Mouse (Mus musculus) embryonic facial prominence, embryonic 13.5 days (tissue): ENCODE data around the gene Mettl9. TPM values are rescaled to one million over a fixed set of nuclear protein-coding genes. Genes with fewer than 3 reads are reported as not detected.

ENCODE experiments used
- ATAC-seq: fragments of 200-750 bp; cut with Nextera tagmentation; 2 replicates; pipeline ENCODE4 v1.8.0; 2017; ENCODE audit warnings: low read depth; ENCODE audit not compliant: insufficient number of reproducible peaks, insufficient read depth, low FRiP score, low TSS enrichment
- H3K27ac ChIP-seq: fragments of 300-500 bp; sonication (generic); 2 replicates; pipeline ENCODE4 v1.5.1; 2015; ENCODE audit warnings: moderate library complexity, mild to moderate bottlenecking, inconsistent platforms
- H3K27me3 ChIP-seq: fragments of 300-500 bp; sonication (generic); 2 replicates; pipeline ENCODE4 v1.6.1; 2015; ENCODE audit warnings: mild to moderate bottlenecking, inconsistent platforms
- H3K36me3 ChIP-seq: fragments of 300-500 bp; sonication (generic); 2 replicates; pipeline ENCODE4 v1.6.1; 2015; ENCODE audit warnings: mild to moderate bottlenecking, inconsistent platforms
- H3K4me1 ChIP-seq: fragments of 300-500 bp; sonication (generic); 2 replicates; pipeline ENCODE4 v1.6.1; 2015; ENCODE audit warnings: inconsistent platforms
- H3K4me2 ChIP-seq: fragments of 300-500 bp; sonication (generic); 2 replicates; pipeline ENCODE4 v1.6.1; 2015; ENCODE audit warnings: moderate library complexity, mild to moderate bottlenecking, inconsistent platforms
- H3K4me3 ChIP-seq: fragments of 300-500 bp; sonication (generic); 2 replicates; pipeline ENCODE4 v1.5.1; 2015; ENCODE audit warnings: mild to moderate bottlenecking, inconsistent platforms
- H3K9ac ChIP-seq: fragments of 300-500 bp; sonication (generic); 2 replicates; pipeline ENCODE4 v1.6.1; 2015; ENCODE audit warnings: mild to moderate bottlenecking, inconsistent platforms
- H3K9me3 ChIP-seq: fragments of 300-500 bp; sonication (generic); 2 replicates; pipeline ENCODE4 v1.6.1; 2016; ENCODE audit warnings: inconsistent platforms
- WGBS: fragments of 180-500 bp; shearing (Covaris S2); methylation state at CpG from one replicate; pipeline ENCODE4 v1.1.7; 2015; ENCODE audit warnings: mixed read lengths; 5-methylcytosine and 5-hydroxymethylcytosine counted together
- polyA plus RNA-seq: library from polyadenylated mRNA; unstranded; fragments of >200 nt; fragmentation: Nextera tagmentation; extraction: Ambion mirVana; gene quantifications from 2 replicates; pipeline ENCODE4 v1.2.1, GENCODE M21; 2015

Gene Mettl9
- 176 and 190 TPM in 2 replicates for polyA plus RNA-seq

DNA sequence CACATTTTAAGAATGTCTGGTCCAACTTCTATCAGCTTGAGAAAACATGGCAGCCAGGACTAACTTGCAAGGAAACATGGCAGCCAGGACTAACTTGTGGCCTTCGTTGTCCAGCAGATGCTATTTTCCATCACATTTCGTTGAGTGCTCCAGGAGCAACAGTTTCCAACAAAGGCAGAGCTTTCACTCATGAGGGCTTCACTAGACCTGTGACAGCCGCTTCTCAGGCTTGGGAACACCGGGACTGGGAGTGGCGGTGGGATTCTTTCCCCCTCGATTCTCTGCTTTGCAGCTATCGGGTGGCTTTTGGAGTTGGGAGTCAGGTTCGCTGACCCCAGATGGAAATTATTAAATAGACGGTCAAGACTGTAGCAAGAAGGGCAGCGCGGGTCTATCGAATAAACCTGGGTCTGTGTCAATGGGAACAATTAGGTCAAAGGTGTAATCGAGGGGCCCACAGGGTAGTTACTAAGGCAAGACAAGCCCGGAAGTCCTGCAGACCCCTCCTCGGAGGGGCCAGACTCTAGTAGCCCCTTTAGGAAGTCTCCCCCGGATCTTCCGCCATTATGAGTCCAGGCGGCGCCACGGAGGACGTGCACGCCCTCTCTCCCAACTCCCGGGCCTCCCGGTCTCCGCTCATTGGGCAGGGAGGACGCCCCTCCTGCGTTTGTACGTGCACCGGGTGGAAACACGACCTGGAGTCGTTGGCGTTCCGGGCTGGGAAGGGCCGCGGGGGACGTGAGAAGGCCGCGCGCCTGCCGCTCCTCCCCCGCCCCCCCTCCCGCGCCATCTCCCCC lies at the start of gene Mettl9:
Gene Mettl9 (plus strand): TSS at position 590 of the 797 bp plus-strand sequence.
- H3K27me3 ChIP-seq: peaks cover 7% of the 10 kb centered on the region
- 2% methylated on average over 40 of the region's 43 CpGs for WGBS
- peak within 1 kb of the TSS; percentile 81 for H3K4me3 ChIP-seq
- peak; percentile 96 for ATAC-seq
- peaks cover 26% of the 10 kb centered on the region for H3K4me1 ChIP-seq
- H3K4me2 ChIP-seq: peak within 1 kb of the TSS; percentile 75
- peak within 1 kb of the TSS; percentile 98 for H3K9ac ChIP-seq
- no peaks in the 10 kb centered on the region for H3K9me3 ChIP-seq
- peak within 1 kb of the TSS; percentile 96 for H3K27ac ChIP-seq
- H3K36me3 ChIP-seq: no peaks in the 10 kb centered on the region

DNA sequence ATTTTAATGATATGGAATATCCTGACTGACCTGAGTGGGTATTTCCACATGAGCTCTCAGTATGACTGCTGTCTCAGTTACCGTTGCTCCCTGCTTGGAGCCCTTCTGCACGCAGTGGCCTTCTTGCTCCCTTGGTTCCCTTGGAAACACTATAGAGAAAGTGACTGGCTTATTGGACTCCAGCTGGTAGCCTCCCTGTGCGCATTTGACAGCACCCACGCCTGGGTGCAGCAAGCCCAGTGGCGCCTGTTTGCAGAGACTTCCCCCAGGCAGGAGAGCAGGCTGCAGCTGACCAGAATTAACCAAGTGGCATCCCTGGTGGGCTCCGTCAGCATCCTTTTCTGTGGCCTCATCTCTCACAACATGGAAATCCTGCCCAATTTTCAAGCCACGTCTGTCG lies 43.1 kb upstream of the Mettl9 start:
- no peak for ATAC-seq
- 68% methylated on average over 8 of the region's 8 CpGs for WGBS
- no peak overlapping the region for H3K4me2 ChIP-seq
- H3K27ac ChIP-seq: no peak overlapping the region
- H3K9me3 ChIP-seq: no peaks in the 10 kb centered on the region
- H3K4me1 ChIP-seq: no peaks in the 10 kb centered on the region
- no peak overlapping the region for H3K9ac ChIP-seq
- no peaks in the 10 kb centered on the region for H3K36me3 ChIP-seq
- H3K27me3 ChIP-seq: no peaks in the 10 kb centered on the region
- no peak overlapping the region for H3K4me3 ChIP-seq

GRCm38 (mm10) chr7:120999021-120999530 lies 35.2 kb upstream of the Mettl9 start:
- H3K4me1 ChIP-seq: no peaks in the 10 kb centered on the region
- no peak overlapping the region for H3K4me3 ChIP-seq
- WGBS: 70% methylated on average over 2 of the region's 2 CpGs
- no peak overlapping the region for H3K9ac ChIP-seq
- H3K36me3 ChIP-seq: no peaks in the 10 kb centered on the region
- H3K27ac ChIP-seq: no peak overlapping the region
- ATAC-seq: no peak
- no peaks in the 10 kb centered on the region for H3K27me3 ChIP-seq
- no peak overlapping the region for H3K4me2 ChIP-seq
- no peaks in the 10 kb centered on the region for H3K9me3 ChIP-seq

DNA sequence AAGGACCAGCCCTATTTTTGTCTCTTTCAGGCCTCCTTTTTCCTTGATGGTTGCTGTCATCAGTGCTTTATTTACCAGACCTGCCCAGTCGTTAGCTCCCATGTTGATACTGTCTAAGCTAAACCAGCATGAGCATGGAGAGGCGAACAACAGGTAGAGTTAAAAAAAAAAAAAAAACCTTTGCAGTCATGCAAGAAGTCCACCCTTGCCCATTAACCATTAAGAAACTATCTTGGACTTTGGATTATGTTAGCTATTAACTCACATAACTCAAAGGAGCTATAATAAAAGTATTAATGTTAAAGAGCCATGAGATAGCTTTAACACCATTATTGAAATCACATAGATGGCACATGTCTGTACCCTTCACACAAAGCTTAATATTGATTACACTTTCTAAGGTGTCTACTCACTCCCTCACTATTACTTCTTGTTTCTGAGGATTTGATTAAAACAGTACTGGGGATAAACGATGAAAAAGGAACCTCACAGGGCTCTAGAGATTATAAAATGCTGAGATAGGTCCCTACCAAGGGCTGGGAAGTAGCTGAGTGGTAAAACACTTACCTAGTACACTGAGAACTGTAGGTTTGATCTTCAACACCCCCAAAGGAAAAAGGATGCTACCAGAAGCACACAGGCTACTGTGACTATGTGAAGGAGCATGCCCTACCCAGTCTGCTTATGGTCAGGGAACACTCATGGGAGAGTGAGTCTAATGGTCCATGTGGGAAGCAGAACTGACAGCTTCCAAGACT lies 34.0 kb upstream of the Mettl9 start:
- 69% methylated on average over 3 of the region's 3 CpGs for WGBS
- no peak for ATAC-seq
- no peak overlapping the region for H3K4me3 ChIP-seq
- H3K27me3 ChIP-seq: no peaks in the 10 kb centered on the region
- H3K9me3 ChIP-seq: no peaks in the 10 kb centered on the region
- H3K27ac ChIP-seq: no peak overlapping the region
- no peak overlapping the region for H3K9ac ChIP-seq
- no peak overlapping the region for H3K4me2 ChIP-seq
- no peaks in the 10 kb centered on the region for H3K4me1 ChIP-seq
- H3K36me3 ChIP-seq: no peaks in the 10 kb centered on the region

- H3K4me3 ChIP-seq: no peak overlapping the region
- H3K27me3 ChIP-seq: no peaks in the 10 kb centered on the region
- no peak overlapping the region for H3K4me2 ChIP-seq
- H3K27ac ChIP-seq: no peak overlapping the region
- ATAC-seq: no peak
- H3K9me3 ChIP-seq: no peaks in the 10 kb centered on the region
- no peak overlapping the region for H3K9ac ChIP-seq
- H3K4me1 ChIP-seq: 0 out of 2 replicates have a peak, but pooled peaks cover 2% of the 10 kb centered on the region
- H3K36me3 ChIP-seq: no peaks in the 10 kb centered on the region
- 83% methylated on average over 3 of the region's 3 CpGs for WGBS
Observed at GRCm38 (mm10) chr7:121001879-121002278, 32.4 kb upstream of the Mettl9 start.

- Histone ChIP-seq H3K4me1 (0 out of 2 replicates have a peak, but pooled peaks cover 2% of the 10 kb centered on the region), H3K4me2 (no peak overlapping the region), H3K4me3 (no peak overlapping the region), H3K36me3 (no peaks in the 10 kb centered on the region), H3K27ac (no peak overlapping the region), H3K9ac (no peak overlapping the region), H3K27me3 (no peaks in the 10 kb centered on the region), H3K9me3 (no peaks in the 10 kb centered on the region)
- 86% methylated on average over 5 of the region's 5 CpGs for WGBS
- no peak for ATAC-seq
Observed at GRCm38 (mm10) chr7:121002407-121002928, 31.8 kb upstream of the Mettl9 start.

- Histone ChIP-seq H3K9ac (no peak overlapping the region), H3K4me3 (no peak overlapping the region), H3K36me3 (no peaks in the 10 kb centered on the region), H3K4me1 (0 out of 2 replicates have a peak, but pooled peaks cover 2% of the 10 kb centered on the region), H3K27me3 (no peaks in the 10 kb centered on the region), H3K9me3 (no peaks in the 10 kb centered on the region), H3K27ac (no peak overlapping the region), H3K4me2 (no peak overlapping the region)
- no peak for ATAC-seq
- 75% methylated on average over 4 of the region's 4 CpGs for WGBS
Observed at GRCm38 (mm10) chr7:121003793-121004418, 30.3 kb upstream of the Mettl9 start.

- 0 out of 2 replicates have a peak overlapping the region, but pooled peaks have one; percentile 10 for H3K4me2 ChIP-seq
- H3K4me3 ChIP-seq: no peak overlapping the region
- H3K9ac ChIP-seq: no peak overlapping the region
- H3K4me1 ChIP-seq: peaks cover 21% of the 10 kb centered on the region
- peak overlapping the region; percentile 76 for H3K27ac ChIP-seq
- no peaks in the 10 kb centered on the region for H3K36me3 ChIP-seq
- 26% methylated on average over 10 of the region's 10 CpGs for WGBS
- no peaks in the 10 kb centered on the region for H3K27me3 ChIP-seq
- H3K9me3 ChIP-seq: no peaks in the 10 kb centered on the region
- ATAC-seq: no peak
Observed at GRCm38 (mm10) chr7:121011794-121012689, 22.2 kb upstream of the Mettl9 start.

GRCm38 (mm10) chr7:121014486-121014885 lies 19.8 kb upstream of the Mettl9 start:
- H3K36me3 ChIP-seq: no peaks in the 10 kb centered on the region
- no peaks in the 10 kb centered on the region for H3K9me3 ChIP-seq
- ATAC-seq: no peak
- H3K4me3 ChIP-seq: no peak overlapping the region
- H3K9ac ChIP-seq: no peak overlapping the region
- no peak overlapping the region for H3K27ac ChIP-seq
- H3K4me1 ChIP-seq: peaks cover 21% of the 10 kb centered on the region
- no peaks in the 10 kb centered on the region for H3K27me3 ChIP-seq
- no peak overlapping the region for H3K4me2 ChIP-seq
- WGBS: 90% methylated on average over 10 of the region's 10 CpGs

- no peak overlapping the region for H3K27ac ChIP-seq
- no peaks in the 10 kb centered on the region for H3K27me3 ChIP-seq
- H3K4me3 ChIP-seq: no peak overlapping the region
- no peaks in the 10 kb centered on the region for H3K36me3 ChIP-seq
- H3K4me2 ChIP-seq: no peak overlapping the region
- ATAC-seq: no peak
- no peaks in the 10 kb centered on the region for H3K9me3 ChIP-seq
- no peaks in the 10 kb centered on the region for H3K4me1 ChIP-seq
- H3K9ac ChIP-seq: no peak overlapping the region
- WGBS: 82% methylated on average over 3 of the region's 3 CpGs
Observed at GRCm38 (mm10) chr7:121018778-121019177, 15.5 kb upstream of the Mettl9 start.
